Mouse (Mus musculus): ENCODE data around the gene Pkd1l2. TPM values are rescaled to one million over a fixed set of nuclear protein-coding genes. Genes with fewer than 3 reads are reported as not detected.

Pkd1l2 gene
- not detected in 2 replicates for polyA plus RNA-seq (2016; fragmentation: Nextera tagmentation; extraction: Ambion mirVana)

GRCm38 (mm10) chr8:117082399-117082872, at the start of gene Pkd1l2:
Gene Pkd1l2 (minus strand): TSS chr8:117082449.
- Histone ChIP-seq H3K4me3 (no peak within 1 kb of the TSS), H3K27me3 (no peaks in the 10 kb centered on the region)

DNA sequence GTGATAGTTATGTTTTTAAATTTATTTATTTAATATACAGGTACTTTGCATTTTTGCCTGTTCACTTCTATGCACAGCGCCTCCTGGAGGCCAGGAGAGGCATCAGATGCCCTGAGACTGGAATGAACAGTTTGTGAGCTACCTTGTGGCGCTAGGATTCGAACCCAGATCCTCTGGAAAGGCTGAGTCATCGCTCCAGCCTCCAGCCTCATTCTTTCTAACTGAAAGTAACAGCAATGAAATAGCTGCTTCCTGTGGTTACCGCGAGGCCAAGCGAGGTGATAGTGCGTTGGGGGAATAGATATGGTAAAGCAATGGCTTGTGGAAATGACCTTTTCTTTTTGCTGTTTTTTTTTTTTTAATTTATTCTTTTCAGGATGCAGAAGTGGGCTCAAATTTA, 44.8 kb upstream of the Pkd1l2 start:
- Histone ChIP-seq H3K4me2 (replicated peaks) (no peak overlapping the region), H3K27ac (no peak overlapping the region), H3K9me3 (replicated peaks) (no peaks in the 10 kb centered on the region), H3K4me3 (no peak overlapping the region), H3K4me1 (no peaks in the 10 kb centered on the region), H3K27me3 (no peaks in the 10 kb centered on the region), H3K9ac (no peak overlapping the region), H3K36me3 (no peaks in the 10 kb centered on the region)
- ATAC-seq (ENCODE audit: low FRiP score), result no peak
- WGBS, result 78% methylated on average over 8 of the region's 8 CpGs

More at GRCm38 (mm10) chr8:117082399-117082872, at the start of gene Pkd1l2:
- Histone ChIP-seq H3K9ac (no peak within 1 kb of the TSS), H3K9me3 (replicated peaks) (no peaks in the 10 kb centered on the region), H3K4me2 (replicated peaks) (no peak within 1 kb of the TSS), H3K4me1 (no peaks in the 10 kb centered on the region), H3K36me3 (no peaks in the 10 kb centered on the region), H3K27ac (no peak within 1 kb of the TSS)
- 88% methylated on average over 8 of the region's 8 CpGs for WGBS
- ATAC-seq (ENCODE audit: low FRiP score), result no peak

DNA sequence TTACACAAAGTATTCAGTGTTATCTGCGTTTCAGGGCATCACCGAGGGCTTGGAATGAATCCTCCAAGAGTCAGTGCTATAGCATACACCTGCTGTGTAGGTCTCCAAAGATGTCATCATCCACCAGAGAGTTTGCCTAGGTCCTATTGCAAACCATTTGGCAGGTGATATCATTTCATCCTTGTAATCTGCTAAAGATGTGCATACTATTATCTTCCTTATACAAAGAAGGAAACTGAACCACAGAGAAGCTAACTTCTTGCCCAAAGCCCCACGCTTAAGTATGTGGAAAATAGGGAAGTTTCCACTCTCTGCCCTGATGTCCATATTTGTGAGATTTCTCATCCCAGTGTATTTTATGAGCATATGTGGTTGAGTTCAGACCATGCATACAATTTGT, 44.2 kb upstream of the Pkd1l2 start:
- no peak for ATAC-seq (ENCODE audit: low FRiP score)

GRCm38 (mm10) chr8:117125854-117126253, 43.6 kb upstream of the Pkd1l2 start:
- Histone ChIP-seq H3K9ac (no peak overlapping the region), H3K4me2 (replicated peaks) (no peak overlapping the region), H3K27me3 (no peaks in the 10 kb centered on the region), H3K27ac (no peak overlapping the region), H3K4me1 (no peaks in the 10 kb centered on the region), H3K4me3 (no peak overlapping the region), H3K9me3 (replicated peaks) (no peaks in the 10 kb centered on the region), H3K36me3 (no peaks in the 10 kb centered on the region)
- ATAC-seq (ENCODE audit: low FRiP score), result no peak
- 91% methylated on average over 3 of the region's 3 CpGs for WGBS

More for the DNA sequence above, 44.2 kb upstream of the Pkd1l2 start:
- Histone ChIP-seq H3K4me3 (no peak overlapping the region), H3K36me3 (no peaks in the 10 kb centered on the region), H3K4me2 (replicated peaks) (no peak overlapping the region), H3K27ac (no peak overlapping the region), H3K4me1 (no peaks in the 10 kb centered on the region), H3K27me3 (no peaks in the 10 kb centered on the region), H3K9me3 (replicated peaks) (no peaks in the 10 kb centered on the region), H3K9ac (no peak overlapping the region)
- 92% methylated on average over 3 of the region's 3 CpGs for WGBS

DNA sequence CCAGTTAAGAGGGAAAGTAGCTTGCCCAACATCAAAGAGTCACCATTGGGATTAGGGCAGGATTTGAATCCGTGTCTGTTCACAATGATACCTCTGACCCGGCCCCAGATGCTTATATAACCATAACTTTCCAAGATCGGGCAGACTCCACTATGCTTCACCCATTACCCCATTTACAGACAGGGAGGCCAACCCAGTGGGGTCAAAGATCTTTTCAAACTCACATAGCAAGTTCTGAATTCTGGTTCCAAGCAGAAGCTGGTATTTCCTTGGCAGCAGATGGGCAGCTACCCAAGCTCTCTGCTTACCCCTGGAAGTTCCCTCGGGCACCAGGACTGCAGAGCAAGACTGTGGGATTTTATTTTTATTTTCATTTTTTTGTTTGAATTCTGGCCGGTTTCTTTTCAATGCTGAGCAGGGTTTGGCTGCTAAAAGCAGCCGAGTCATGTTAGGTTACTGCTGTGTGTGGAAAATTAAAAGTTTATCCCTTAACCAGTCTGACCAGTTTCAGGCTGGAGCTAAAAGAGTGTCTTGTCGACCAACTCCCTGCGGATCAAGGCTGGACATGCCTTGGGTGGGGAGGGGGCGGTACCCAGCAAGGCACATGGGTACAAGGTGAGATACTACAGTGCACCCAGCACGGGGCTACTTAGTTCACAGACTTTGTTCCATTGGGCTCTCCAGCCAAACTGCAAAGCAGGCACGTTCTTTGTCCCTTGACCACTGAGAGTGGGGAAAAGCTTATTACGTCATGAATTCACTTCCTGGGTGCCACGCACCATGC, 41.8 kb upstream of the Pkd1l2 start:
- H3K36me3 ChIP-seq, result no peaks in the 10 kb centered on the region
- no peak overlapping the region for H3K4me2 ChIP-seq (replicated peaks)
- H3K27me3 ChIP-seq, result no peaks in the 10 kb centered on the region
- ATAC-seq (ENCODE audit: low FRiP score), result no peak
- no peak overlapping the region for H3K27ac ChIP-seq
- WGBS, result 76% methylated on average over 13 of the region's 13 CpGs
- H3K9me3 ChIP-seq (replicated peaks), result no peaks in the 10 kb centered on the region
- H3K4me3 ChIP-seq, result no peak overlapping the region
- H3K4me1 ChIP-seq, result no peaks in the 10 kb centered on the region
- no peak overlapping the region for H3K9ac ChIP-seq

DNA sequence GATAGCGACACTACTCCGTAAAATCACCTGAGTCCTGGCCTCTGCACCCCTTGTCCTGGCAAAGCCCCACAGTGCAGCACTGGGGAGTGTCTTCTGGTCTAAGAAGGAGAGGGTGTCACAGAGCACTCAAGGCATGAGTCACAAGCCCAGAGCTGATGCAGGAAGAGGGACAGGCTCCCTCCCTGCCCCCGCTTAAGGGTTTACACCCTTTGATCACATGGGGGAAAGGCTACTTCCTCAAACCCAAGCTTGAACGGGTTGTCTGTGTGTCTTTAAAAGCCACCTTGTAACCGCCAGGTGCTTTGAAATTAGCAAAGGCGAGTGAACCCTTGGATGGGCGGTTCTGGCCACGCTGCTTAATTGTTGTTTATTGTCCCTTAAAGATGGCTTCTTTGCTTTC, 39.0 kb upstream of the Pkd1l2 start:
- Histone ChIP-seq H3K27me3 (no peaks in the 10 kb centered on the region), H3K4me2 (replicated peaks) (no peak overlapping the region), H3K9ac (no peak overlapping the region), H3K4me1 (no peaks in the 10 kb centered on the region), H3K9me3 (replicated peaks) (no peaks in the 10 kb centered on the region), H3K36me3 (no peaks in the 10 kb centered on the region), H3K27ac (no peak overlapping the region), H3K4me3 (no peak overlapping the region)
- 67% methylated on average over 8 of the region's 8 CpGs for WGBS
- ATAC-seq (ENCODE audit: low FRiP score), result no peak

- Histone ChIP-seq H3K9ac (no peak overlapping the region), H3K4me3 (no peak overlapping the region), H3K27ac (no peak overlapping the region), H3K9me3 (replicated peaks) (no peaks in the 10 kb centered on the region), H3K36me3 (no peaks in the 10 kb centered on the region), H3K27me3 (no peaks in the 10 kb centered on the region), H3K4me2 (replicated peaks) (no peak overlapping the region), H3K4me1 (peaks cover 5% of the 10 kb centered on the region)
- WGBS, result 91% methylated on average over 9 of the region's 9 CpGs
- ATAC-seq (ENCODE audit: low FRiP score), result no peak
Observed at GRCm38 (mm10) chr8:117118409-117118808, 36.2 kb upstream of the Pkd1l2 start.

DNA sequence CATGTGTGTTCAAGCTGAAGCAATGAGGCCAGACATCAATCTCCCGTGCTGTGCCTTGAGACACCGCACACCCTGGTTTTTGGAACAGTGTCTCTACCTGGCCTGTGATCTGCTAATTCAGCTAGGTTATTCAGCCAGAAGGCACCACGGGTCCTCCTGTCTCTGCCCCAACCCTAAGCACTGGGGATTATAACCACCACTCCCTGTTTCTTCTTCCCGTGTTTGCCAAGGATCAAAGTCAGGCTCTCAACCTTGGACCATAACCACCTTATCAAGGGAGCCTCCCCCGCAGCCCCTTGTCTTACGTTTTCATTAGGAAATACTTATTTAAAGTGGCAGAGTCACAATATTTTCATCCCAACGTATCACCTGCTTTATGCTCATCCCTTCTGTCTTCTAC, 34.3 kb upstream of the Pkd1l2 start:
- no peak overlapping the region for H3K4me3 ChIP-seq
- H3K27ac ChIP-seq, result no peak overlapping the region
- H3K27me3 ChIP-seq, result no peaks in the 10 kb centered on the region
- H3K4me1 ChIP-seq, result peaks cover 5% of the 10 kb centered on the region
- H3K9me3 ChIP-seq (replicated peaks), result no peaks in the 10 kb centered on the region
- WGBS, result 75% methylated on average over 7 of the region's 7 CpGs
- H3K36me3 ChIP-seq, result no peaks in the 10 kb centered on the region
- H3K9ac ChIP-seq, result no peak overlapping the region
- no peak for ATAC-seq (ENCODE audit: low FRiP score)
- no peak overlapping the region for H3K4me2 ChIP-seq (replicated peaks)

DNA sequence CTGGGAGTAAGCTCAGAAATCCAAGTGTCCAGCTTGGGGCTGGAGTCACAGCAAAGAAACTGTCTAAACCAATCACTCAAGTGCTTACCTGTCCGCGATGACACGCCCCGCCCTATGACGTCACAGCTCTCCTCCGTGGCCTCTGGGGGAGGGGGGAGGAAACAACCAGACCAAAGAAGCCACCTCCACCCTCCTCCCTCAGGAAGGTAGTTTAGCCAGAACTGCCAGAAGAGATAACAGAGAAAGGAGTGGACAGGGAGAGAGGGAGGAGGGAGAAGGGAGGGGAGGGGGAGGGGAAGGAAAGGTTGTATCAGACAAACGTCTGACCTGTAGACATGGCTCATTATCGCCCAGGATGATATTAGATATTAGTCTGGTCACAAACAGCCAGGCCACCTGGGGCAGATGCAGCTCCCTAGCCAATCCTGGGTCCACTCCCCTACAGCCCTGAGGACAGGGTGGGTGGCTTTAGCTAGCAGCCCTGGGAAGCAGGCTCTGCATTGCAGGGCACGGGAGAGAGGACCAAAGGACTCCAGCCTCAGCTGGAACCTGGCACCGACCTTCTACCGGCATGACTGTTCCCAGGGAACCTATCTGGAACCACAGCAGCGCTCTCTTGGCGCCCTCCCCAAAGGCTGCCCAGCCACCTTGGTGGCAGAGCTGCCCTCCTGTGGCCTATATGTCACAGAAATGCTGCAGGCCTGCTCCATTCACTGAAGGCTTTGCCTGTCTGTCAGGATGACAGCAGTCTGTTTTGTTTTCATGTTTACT, 33.6 kb upstream of the Pkd1l2 start:
- Histone ChIP-seq H3K27ac (no peak overlapping the region), H3K36me3 (no peaks in the 10 kb centered on the region), H3K4me1 (peaks cover 5% of the 10 kb centered on the region), H3K9ac (no peak overlapping the region), H3K4me2 (replicated peaks) (peak overlapping the region; percentile 36), H3K4me3 (peak overlapping the region; percentile 4; the same call in 1 of the 2 replicates), H3K9me3 (replicated peaks) (no peaks in the 10 kb centered on the region), H3K27me3 (no peaks in the 10 kb centered on the region)
- 12% methylated on average over 13 of the region's 13 CpGs for WGBS
- no peak for ATAC-seq (ENCODE audit: low FRiP score)

DNA sequence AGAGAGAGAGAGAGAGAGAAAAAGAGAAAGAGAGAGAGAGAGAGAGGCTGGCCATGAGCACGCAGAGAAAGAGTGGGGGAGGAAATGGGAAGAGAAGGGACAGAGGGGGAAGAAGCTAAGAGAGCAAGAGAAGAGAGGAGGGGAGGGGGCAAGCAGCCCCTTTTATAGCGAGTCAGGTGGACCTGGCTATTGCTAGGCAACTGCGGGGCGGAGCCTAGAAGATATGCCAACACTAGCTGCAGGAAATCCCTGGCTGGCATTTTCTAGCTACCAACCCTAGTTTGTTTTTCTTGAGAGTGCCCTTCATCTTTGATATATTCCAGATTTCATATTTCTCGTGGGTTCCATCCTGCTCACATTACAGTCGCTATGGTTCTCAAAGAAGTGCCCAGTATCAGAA, 32.8 kb upstream of the Pkd1l2 start:
- no peak overlapping the region; the same call in 1 of the 2 replicates for H3K4me2 ChIP-seq (replicated peaks)
- H3K4me3 ChIP-seq, result no peak overlapping the region
- no peaks in the 10 kb centered on the region for H3K9me3 ChIP-seq (replicated peaks)
- H3K36me3 ChIP-seq, result no peaks in the 10 kb centered on the region
- 42% methylated on average over 6 of the region's 6 CpGs for WGBS
- H3K9ac ChIP-seq, result no peak overlapping the region
- H3K4me1 ChIP-seq, result peaks cover 5% of the 10 kb centered on the region
- H3K27ac ChIP-seq, result no peak overlapping the region
- ATAC-seq (ENCODE audit: low FRiP score), result no peak
- H3K27me3 ChIP-seq, result no peaks in the 10 kb centered on the region

DNA sequence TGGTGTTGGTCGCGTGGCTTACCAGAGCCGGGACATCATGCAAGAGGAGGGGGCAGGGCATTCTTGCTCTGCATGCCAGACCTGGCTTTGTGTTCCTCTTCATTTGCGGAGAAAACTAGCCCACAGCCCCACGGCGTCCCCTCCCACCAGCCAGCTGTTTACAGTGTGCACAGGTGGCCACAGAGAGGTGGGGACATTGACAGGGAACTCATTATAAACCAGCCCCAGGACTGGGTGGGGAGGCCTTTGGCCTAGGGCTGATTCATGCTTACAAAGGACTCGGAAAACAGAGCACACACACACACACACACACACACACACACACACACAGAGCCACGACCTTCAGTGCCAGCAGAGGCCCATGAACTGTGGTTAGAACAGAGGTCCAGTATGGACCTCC, 30.0 kb upstream of the Pkd1l2 start:
- H3K4me3 ChIP-seq, result no peak overlapping the region
- no peaks in the 10 kb centered on the region for H3K27me3 ChIP-seq
- no peak overlapping the region for H3K27ac ChIP-seq
- H3K9ac ChIP-seq, result no peak overlapping the region
- peaks cover 5% of the 10 kb centered on the region for H3K4me1 ChIP-seq
- no peak overlapping the region for H3K4me2 ChIP-seq (replicated peaks)
- WGBS, result 72% methylated on average over 8 of the region's 8 CpGs
- H3K9me3 ChIP-seq (replicated peaks), result no peaks in the 10 kb centered on the region
- H3K36me3 ChIP-seq, result no peaks in the 10 kb centered on the region
- ATAC-seq (ENCODE audit: low FRiP score), result no peak

DNA sequence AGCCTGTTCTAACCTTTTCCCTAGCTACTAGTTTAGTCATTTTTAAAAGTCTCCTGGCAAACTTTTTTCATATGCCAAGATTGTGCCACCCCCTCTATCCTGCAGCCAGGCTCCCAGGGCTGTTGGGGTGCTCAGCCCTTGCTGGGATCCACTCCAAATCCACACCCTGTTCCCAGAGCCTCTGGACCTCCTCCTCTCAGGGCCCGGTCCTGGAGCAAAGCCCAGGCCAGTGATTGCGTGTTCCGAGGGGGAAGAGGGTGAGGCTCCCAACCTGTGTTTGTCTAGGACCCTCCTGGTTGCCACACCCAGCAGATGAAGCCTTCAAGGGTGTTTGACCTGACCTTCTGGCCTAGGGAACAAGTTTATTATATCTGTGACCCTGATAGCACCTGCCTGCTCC, 29.4 kb upstream of the Pkd1l2 start:
- no peak for ATAC-seq (ENCODE audit: low FRiP score)
- H3K4me3 ChIP-seq, result no peak overlapping the region
- H3K4me1 ChIP-seq, result peaks cover 5% of the 10 kb centered on the region
- no peaks in the 10 kb centered on the region for H3K27me3 ChIP-seq
- H3K9me3 ChIP-seq (replicated peaks), result no peaks in the 10 kb centered on the region
- no peak overlapping the region for H3K4me2 ChIP-seq (replicated peaks)
- no peak overlapping the region for H3K27ac ChIP-seq
- WGBS, result 89% methylated on average over 3 of the region's 3 CpGs
- no peaks in the 10 kb centered on the region for H3K36me3 ChIP-seq
- H3K9ac ChIP-seq, result no peak overlapping the region

All from hindbrain, embryonic 12.5 days (tissue).